Mouse (Mus musculus) forebrain, embryonic 10.5 days (tissue): ENCODE results near the gene Tnfsf12. TPM values are rescaled to one million over a fixed set of nuclear protein-coding genes. Genes with fewer than 3 reads are reported as not detected.

ENCODE experiments used
- DNase-seq: peaks from one replicate; pipeline ENCODE4 v3.0.0-alpha.2; 2017; ENCODE audit warnings: low spot score; ENCODE audit errors: extremely low spot score
- H3K27ac ChIP-seq: fragments of 300-500 bp; sonication (generic); 2 replicates; pipeline ENCODE4 v1.5.1; 2016; ENCODE audit warnings: mild to moderate bottlenecking
- H3K27me3 ChIP-seq: fragments of 300-500 bp; sonication (generic); 2 replicates; pipeline ENCODE4 v1.6.1; 2016; ENCODE audit warnings: mild to moderate bottlenecking; ENCODE audit not compliant: poor library complexity, severe bottlenecking
- H3K36me3 ChIP-seq: fragments of 300-500 bp; sonication (generic); replicated peaks from 2 replicates; pipeline ENCODE4 v1.6.1; 2016; ENCODE audit warnings: mild to moderate bottlenecking, moderate library complexity
- H3K4me1 ChIP-seq: fragments of 300-500 bp; sonication (generic); 2 replicates; pipeline ENCODE4 v1.6.1; 2016
- H3K4me3 ChIP-seq: fragments of 300-500 bp; sonication (generic); 2 replicates; pipeline ENCODE4 v1.5.1; 2016; ENCODE audit warnings: mild to moderate bottlenecking, moderate library complexity
- H3K9me3 ChIP-seq: fragments of 300-500 bp; sonication (generic); 2 replicates; pipeline ENCODE4 v1.6.1; 2016; ENCODE audit warnings: mild to moderate bottlenecking, moderate library complexity
- WGBS: fragments of 180-500 bp; shearing (Covaris S2); methylation state at CpG from one replicate; pipeline ENCODE4 v1.1.7; 2016; 5-methylcytosine and 5-hydroxymethylcytosine counted together
- polyA plus RNA-seq: library from polyadenylated mRNA; unstranded; fragments of >200 nt; fragmentation: Nextera tagmentation; extraction: Ambion mirVana; gene quantifications from 2 replicates; pipeline ENCODE4 v1.2.1, GENCODE M21; 2016

The Tnfsf12 gene
- polyA plus RNA-seq, 1 experiment from 2014 or later = 1.6 TPM

DNA sequence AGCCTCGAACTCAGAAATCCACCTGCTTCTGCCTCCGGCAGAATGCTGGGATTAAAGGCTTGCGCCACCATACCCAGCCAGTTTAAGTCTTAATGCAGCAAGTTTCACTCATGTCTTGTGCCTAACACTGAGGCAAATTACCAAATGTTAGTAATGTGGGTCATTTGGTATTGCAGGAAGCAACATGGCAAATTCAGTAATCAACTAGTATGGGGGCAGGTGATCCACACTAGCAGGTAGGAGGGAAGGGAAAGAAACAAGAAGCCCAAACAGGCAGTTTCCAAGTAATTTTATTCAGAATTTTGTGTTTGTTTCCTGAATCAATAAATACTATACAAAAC, 29.0 kb downstream of the Tnfsf12 start:
- DNase-seq = no peak
- Histone ChIP-seq H3K27me3 (no peaks in the 10 kb centered on the region), H3K36me3 (peaks cover 86% of the 10 kb centered on the region), H3K4me3 (peak overlapping the region; percentile 20; the same call in 1 of the 2 replicates), H3K9me3 (no peaks in the 10 kb centered on the region), H3K27ac (no peak overlapping the region), H3K4me1 (peaks cover 46% of the 10 kb centered on the region)
- 83% methylated on average over 3 of the region's 3 CpGs for WGBS

DNA sequence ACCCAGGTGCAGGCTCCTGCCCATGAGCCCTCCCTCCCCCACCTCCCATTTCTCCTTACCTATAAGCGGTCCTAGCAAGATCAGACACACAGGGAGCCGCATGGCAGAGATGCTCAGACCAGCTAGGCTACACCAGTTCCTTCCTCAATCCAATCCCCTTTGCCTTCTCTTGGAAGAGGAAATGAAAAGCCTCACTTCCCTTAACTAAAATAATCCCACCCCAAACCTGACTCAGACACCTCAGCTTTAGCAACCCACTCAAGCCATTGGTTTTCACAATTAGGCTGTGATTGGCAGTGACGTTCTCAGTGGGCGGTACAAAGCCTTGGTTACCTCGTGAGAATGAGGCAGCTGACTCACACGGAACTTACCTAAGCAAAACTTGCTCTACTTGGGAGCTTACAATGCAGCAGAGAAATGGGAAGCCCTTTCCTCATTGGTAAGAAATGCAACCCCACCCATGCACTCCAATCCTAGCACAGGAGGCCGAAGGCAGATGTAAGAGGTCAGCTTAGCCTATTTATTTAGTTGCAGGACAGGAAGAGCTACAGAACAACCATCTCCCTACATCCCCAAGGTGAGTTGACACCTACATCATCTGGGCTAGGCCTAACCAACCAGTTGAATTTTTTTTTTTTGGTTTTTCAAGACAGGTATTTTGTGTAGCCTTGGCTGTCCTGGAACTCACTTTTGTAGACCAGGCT, 29.5 kb downstream of the Tnfsf12 start, which contains the start of gene Cd68:
TSS of gene Cd68 (minus strand) at position 193 of the 704 bp plus-strand sequence.
- DNase-seq = no peak
- H3K4me3 ChIP-seq = peak within 1 kb of the TSS; percentile 20; the same call in 1 of the 2 replicates
- WGBS = 34% methylated on average over 7 of the region's 7 CpGs

DNA sequence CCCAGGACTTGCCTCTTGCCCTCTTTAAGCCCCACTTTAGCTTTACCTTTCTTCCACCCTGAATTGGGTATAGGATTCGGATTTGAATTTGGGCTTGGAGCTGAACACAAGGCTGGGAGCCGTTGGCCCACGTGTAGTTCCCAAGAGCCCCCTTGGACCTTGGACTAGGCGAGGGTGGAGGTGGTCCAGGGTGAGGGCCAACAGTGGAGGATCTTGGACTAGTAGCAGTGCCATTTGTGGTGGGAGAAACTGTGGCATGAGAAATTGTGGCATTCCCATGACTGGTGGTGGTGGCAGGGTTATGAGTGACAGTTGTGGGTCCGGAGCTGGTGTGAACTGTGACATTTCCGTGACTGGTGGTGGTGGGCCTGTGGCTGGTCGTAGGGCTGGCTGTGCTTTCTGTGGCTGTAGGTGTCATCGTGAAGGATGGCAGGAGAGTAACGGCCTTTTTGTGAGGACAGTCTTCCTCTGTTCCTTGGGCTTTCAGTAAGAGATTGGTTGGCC, 30.1 kb downstream of the Tnfsf12 start:
- H3K27me3 ChIP-seq = no peaks in the 10 kb centered on the region
- peaks cover 51% of the 10 kb centered on the region for H3K4me1 ChIP-seq
- WGBS = 86% methylated on average over 9 of the region's 9 CpGs
- H3K4me3 ChIP-seq = peak overlapping the region; percentile 20; the same call in 1 of the 2 replicates
- H3K9me3 ChIP-seq = no peaks in the 10 kb centered on the region
- no peak for DNase-seq
- peaks cover 74% of the 10 kb centered on the region for H3K36me3 ChIP-seq
- H3K27ac ChIP-seq = no peak overlapping the region

More for the DNA sequence above, 29.5 kb downstream of the Tnfsf12 start, which contains the start of gene Cd68:
- no peaks in the 10 kb centered on the region for H3K9me3 ChIP-seq
- peaks cover 80% of the 10 kb centered on the region for H3K36me3 ChIP-seq
- H3K27me3 ChIP-seq = no peaks in the 10 kb centered on the region
- peaks cover 51% of the 10 kb centered on the region for H3K4me1 ChIP-seq
- no peak within 1 kb of the TSS for H3K27ac ChIP-seq

DNA sequence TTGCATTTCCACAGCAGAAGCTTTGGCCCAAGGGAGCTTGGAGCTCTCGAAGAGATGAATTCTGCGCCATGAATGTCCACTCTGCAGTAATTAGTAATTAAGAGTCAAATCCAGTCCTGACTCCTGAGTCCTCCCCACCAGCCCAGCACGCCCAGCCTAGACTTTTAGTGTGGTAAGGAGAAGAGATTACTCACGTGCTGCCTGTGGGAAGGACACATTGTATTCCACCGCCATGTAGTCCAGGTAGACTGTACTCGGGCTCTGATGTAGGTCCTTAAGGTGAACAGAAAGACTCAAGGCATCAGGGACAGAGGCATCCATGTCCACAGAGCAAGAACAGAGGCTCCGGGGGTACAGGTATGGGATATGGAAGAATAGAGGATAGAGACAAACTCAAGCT, 30.8 kb downstream of the Tnfsf12 start:
- Histone ChIP-seq H3K4me3 (peak overlapping the region; percentile 5; the same call in 1 of the 2 replicates), H3K9me3 (no peaks in the 10 kb centered on the region), H3K36me3 (peaks cover 74% of the 10 kb centered on the region), H3K4me1 (peaks cover 44% of the 10 kb centered on the region), H3K27ac (no peak overlapping the region), H3K27me3 (no peaks in the 10 kb centered on the region)
- no peak for DNase-seq
- 95% methylated on average over 7 of the region's 7 CpGs for WGBS

DNA sequence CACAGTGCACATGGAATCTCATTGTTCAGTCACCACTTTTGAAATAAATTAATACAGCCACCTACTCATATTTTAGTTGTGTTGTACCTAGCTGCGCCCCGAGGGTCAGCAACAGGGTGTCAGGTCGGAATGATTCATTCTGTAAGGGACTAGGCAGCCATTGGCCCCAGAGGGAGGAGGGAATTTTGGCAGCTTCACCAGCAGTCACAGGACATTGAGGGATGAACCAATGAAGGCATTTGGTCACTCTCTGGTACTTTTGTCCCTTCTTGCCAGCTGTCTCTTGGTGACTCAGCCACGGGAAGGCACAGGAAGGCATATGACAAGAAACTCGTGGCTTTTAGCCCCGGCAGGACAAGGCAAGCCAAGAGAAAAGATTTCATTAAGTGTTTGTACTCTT, 31.9 kb downstream of the Tnfsf12 start:
- Histone ChIP-seq H3K4me3 (no peak overlapping the region), H3K27ac (0 out of 2 replicates have a peak overlapping the region, but pooled peaks have one; percentile 96), H3K4me1 (peaks cover 35% of the 10 kb centered on the region), H3K36me3 (peaks cover 74% of the 10 kb centered on the region), H3K9me3 (no peaks in the 10 kb centered on the region), H3K27me3 (no peaks in the 10 kb centered on the region)
- DNase-seq = no peak
- 94% methylated on average over 6 of the region's 6 CpGs for WGBS

DNA sequence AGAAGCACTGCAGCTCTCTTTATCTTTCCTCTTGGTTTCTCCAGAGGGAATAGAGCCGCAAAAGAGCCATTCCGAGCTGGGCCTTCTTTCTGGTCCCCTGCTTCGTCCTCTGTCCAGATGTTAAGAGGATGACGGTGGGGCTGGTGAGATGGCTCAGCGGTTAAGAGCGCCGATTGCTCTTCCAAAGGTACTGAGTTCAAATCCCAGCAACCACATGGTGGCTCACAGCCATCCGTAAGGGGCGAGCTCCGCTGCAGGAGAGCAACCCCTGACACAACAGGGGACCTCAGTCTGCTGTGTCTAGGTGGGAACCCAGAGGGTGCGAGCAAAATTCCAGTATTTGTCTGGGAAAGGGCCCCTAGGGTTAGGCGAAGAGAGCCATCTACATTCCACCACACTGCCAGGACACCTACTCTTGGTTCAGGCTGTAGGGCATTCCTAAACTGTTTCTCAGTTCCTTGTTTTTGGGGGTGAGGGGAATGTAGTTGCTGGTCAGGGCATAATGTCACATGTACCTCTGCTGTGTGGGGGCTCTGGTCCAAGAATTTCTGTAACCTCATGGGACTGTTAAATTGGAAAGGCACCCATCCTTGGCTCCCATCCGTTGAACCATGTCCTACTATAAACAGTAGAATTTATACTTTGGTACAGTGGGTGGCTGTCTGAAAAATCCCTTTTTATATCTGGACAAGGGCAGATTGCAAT, 32.5 kb downstream of the Tnfsf12 start:
- peaks cover 74% of the 10 kb centered on the region for H3K36me3 ChIP-seq
- H3K4me1 ChIP-seq = peaks cover 34% of the 10 kb centered on the region
- 70% methylated on average over 13 of the region's 13 CpGs for WGBS
- peak overlapping the region; percentile 66 for H3K4me3 ChIP-seq
- H3K27ac ChIP-seq = peak overlapping the region; percentile 96
- DNase-seq = no peak
- H3K27me3 ChIP-seq = no peaks in the 10 kb centered on the region
- no peaks in the 10 kb centered on the region for H3K9me3 ChIP-seq

DNA sequence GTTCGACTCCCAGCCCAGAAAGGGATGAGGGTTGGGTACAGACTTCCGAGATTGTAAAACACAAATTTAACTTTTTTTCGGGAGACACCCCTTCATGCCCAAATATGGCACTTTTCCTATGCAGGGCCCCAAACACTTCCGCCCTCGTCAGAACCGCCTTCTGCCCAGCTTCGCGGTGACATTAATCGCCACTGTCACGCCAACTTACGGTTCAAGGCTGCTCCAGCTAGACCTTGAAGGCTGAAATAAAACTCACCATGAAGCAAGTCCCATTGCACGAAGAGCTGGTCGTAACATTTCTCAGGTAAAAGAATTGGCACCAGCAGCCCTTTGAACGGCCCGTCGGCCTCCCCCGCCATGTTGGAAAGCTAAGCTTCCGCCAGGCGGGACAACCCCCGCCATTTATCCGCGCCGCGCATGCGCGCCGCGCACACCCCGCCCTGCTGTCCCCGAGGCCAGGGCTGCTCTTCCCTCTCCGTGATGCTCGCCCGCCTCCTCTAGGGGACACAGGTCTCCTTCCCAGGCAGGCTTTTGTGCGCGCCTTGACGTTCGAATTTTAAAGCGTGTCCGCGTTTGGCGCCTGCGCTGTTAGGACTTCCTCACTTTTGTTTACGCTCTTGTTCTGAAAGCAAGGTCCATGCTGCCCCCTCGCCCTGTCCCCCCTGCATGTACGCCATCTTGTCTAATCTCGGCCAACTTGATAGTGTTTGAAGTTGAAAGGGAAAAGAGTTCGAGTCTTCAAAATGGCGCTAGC, 33.3 kb downstream of the Tnfsf12 start, which contains the start of gene Mpdu1:
TSS of gene Mpdu1 (minus strand) at position 430 of the 754 bp plus-strand sequence.
- Histone ChIP-seq H3K27me3 (no peaks in the 10 kb centered on the region), H3K4me1 (peaks cover 31% of the 10 kb centered on the region), H3K4me3 (peak within 1 kb of the TSS; percentile 66), H3K36me3 (peaks cover 74% of the 10 kb centered on the region), H3K9me3 (no peaks in the 10 kb centered on the region), H3K27ac (peak within 1 kb of the TSS; percentile 96)
- WGBS = under 1% methylated on average over 48 of the region's 48 CpGs
- DNase-seq = peak; percentile 96

DNA sequence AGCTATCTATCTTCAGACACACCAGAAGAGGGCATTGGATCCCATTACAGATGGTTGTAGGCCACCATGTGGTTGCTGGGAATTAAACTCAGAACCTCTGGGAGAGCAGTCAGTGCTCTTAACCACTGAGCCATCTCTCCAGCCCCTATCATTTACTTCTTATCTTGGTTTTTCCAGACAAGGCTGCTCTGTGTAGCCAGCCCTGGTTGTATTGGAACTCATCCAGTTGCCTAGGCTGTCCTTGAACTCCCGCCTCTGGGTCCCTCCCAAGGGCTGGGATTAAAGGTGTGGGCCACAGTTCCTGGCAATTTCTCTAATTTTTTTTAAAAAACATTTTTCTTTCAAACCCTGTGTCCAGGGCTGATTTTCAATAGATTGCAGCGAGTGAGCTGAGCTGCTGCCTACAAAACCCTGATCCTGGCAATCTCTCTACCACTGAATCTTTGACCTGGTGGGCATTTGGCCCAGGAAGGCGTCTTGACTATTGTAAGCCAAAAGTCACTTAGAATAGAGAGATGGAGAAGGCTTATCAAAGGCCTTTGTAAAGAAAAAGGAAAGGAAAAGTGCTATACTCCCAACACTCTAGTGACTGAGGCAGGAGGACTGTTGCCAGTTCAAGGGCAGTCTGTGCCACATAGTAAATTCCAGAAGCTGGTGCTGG, 34.3 kb downstream of the Tnfsf12 start:
- Histone ChIP-seq H3K4me1 (peaks cover 41% of the 10 kb centered on the region), H3K4me3 (peak overlapping the region; percentile 66), H3K27me3 (no peaks in the 10 kb centered on the region), H3K36me3 (peaks cover 75% of the 10 kb centered on the region), H3K27ac (peak overlapping the region; percentile 96), H3K9me3 (no peaks in the 10 kb centered on the region)
- 86% methylated on average over 3 of the region's 3 CpGs for WGBS
- no peak for DNase-seq

DNA sequence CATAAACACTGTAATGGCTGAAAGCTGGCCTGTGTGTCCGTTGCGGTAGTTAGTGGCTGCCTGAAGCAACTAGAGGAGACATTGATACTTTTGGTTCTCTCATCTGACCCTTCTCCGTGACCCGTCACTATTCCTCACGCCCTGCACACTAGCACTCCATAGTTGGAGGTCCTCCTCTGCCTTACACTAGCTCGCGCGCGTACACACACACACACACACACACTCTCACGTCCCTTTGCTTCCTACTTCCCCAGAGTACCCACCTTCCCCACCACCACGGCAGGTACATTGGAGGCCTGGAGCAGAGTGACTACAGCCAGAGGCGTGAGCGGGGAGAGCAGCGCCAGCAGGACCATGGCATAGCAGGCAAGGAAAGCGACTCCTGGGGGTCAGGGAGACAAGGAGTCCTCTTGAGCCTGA, 38.2 kb downstream of the Tnfsf12 start:
- no peak for DNase-seq
- Histone ChIP-seq H3K27me3 (no peaks in the 10 kb centered on the region), H3K27ac (no peak overlapping the region), H3K4me1 (peaks cover 55% of the 10 kb centered on the region), H3K36me3 (peaks cover 77% of the 10 kb centered on the region), H3K4me3 (peak overlapping the region; percentile 3; the same call in 1 of the 2 replicates), H3K9me3 (no peaks in the 10 kb centered on the region)
- WGBS = 87% methylated on average over 15 of the region's 15 CpGs

DNA sequence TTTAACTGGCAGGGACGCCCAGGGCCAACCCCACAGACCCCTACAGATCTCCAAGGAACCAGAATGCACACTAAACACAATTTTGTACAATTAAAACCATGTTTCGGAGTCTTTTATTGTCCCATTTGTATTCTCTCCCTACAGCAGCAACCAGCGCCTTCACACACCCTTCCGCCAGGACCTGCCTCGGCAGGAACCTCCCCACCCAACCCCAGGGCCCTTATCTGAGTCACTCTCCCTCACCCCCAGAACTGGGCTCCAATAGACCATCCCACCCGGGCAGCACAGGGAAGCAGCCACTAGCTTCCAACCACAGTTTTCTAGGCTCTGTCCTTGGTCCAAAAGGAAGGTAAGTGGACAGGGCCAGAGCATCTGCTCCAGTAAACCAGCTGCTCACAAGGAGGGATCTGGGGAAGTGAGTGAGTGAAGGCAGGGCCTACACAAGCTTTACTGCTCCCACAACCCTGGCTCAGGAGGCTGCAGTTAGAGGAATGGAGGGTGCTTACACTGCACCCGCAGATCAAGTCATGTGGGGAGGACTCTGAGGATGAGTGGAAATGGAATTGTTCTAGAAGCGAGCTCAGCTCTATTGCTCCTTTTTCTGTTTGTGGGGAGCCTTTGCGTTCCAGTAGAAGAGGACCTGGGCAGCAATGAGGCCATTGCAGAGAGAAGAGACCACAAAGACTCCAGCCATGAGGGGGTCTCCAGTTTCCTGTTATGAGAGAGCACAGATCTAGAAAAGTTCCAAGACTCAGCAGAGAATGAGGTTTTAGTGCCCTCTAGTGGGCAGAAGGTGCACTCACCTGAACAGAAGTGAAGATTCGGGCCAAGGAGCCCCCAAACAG, 38.8 kb downstream of the Tnfsf12 start:
- H3K27me3 ChIP-seq = no peaks in the 10 kb centered on the region
- peak; percentile 65 for DNase-seq
- H3K36me3 ChIP-seq = peaks cover 84% of the 10 kb centered on the region
- H3K27ac ChIP-seq = peak overlapping the region; percentile 15; the same call in 1 of the 2 replicates
- H3K4me3 ChIP-seq = 0 out of 2 replicates have a peak overlapping the region, but pooled peaks have one; percentile 3
- peaks cover 53% of the 10 kb centered on the region for H3K4me1 ChIP-seq
- H3K9me3 ChIP-seq = no peaks in the 10 kb centered on the region
- 85% methylated on average over 10 of the region's 10 CpGs for WGBS

DNA sequence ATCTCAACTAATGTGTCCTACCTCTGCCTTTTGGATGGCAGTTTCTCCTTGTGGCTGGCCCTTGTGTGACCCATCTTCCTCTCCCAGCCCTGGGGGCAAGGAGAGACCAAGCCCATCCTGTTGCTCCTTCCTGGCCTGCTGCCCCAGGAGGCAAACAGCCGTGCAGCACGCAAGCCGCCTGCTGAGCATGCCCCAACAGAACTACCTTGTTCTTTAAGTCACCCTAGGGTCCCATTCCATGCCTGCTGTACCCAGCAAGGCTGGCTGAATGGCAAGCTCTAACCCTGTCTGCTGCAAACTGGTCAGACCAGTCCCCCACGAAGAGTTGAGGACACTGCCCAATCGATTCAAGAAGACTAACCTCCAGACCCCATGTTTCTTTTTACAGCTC, 39.6 kb downstream of the Tnfsf12 start:
- 87% methylated on average over 5 of the region's 5 CpGs for WGBS
- peaks cover 45% of the 10 kb centered on the region for H3K4me1 ChIP-seq
- peak overlapping the region; percentile 29 for H3K4me3 ChIP-seq
- no peak overlapping the region for H3K27ac ChIP-seq
- no peaks in the 10 kb centered on the region for H3K27me3 ChIP-seq
- H3K9me3 ChIP-seq = no peaks in the 10 kb centered on the region
- no peak for DNase-seq
- H3K36me3 ChIP-seq = peaks cover 91% of the 10 kb centered on the region
